Mouse (Mus musculus): ENCODE data around the gene Rundc1.
"Not testable (repeated sequence)": the region's sequence is repeated elsewhere in the genome, so short reads cannot be mapped to it uniquely, and the experiment has no call there.

Rundc1 gene

GRCm38 (mm10) chr11:101467477-101468262, 42.8 kb downstream of the Rundc1 start:
- DNase-seq: peak; percentile 82

GRCm38 (mm10) chr11:101468263-101468688, 43.4 kb downstream of the Rundc1 start:
- no peak for DNase-seq

- no peak for DNase-seq
These were observed 43.8 kb downstream of the Rundc1 start for GRCm38 (mm10) chr11:101468731-101469130.

GRCm38 (mm10) chr11:101469155-101469554, 44.3 kb downstream of the Rundc1 start:
- DNase-seq: no peak

- DNase-seq: no peak
These were observed 45.3 kb downstream of the Rundc1 start for GRCm38 (mm10) chr11:101470206-101470605.

- DNase-seq: no peak
These were observed 47.0 kb downstream of the Rundc1 start for GRCm38 (mm10) chr11:101471926-101472325.

GRCm38 (mm10) chr11:101472336-101472735, 47.5 kb downstream of the Rundc1 start:
- DNase-seq: no peak

- not testable (repeated sequence) for DNase-seq
These were observed 48.8 kb downstream of the Rundc1 start for GRCm38 (mm10) chr11:101473686-101474085.

GRCm38 (mm10) chr11:101474298-101474697, 49.4 kb downstream of the Rundc1 start:
- DNase-seq: no peak

GRCm38 (mm10) chr11:101476361-101476760, 51.5 kb downstream of the Rundc1 start:
- DNase-seq: not testable (repeated sequence)

- DNase-seq: no peak
These were observed 52.3 kb downstream of the Rundc1 start for GRCm38 (mm10) chr11:101477194-101477551.

GRCm38 (mm10) chr11:101477552-101478211, 52.8 kb downstream of the Rundc1 start:
- DNase-seq: no peak

- DNase-seq: no peak
These were observed 54.3 kb downstream of the Rundc1 start for GRCm38 (mm10) chr11:101479171-101479635.

- no peak for DNase-seq
These were observed 56.0 kb downstream of the Rundc1 start for GRCm38 (mm10) chr11:101480912-101481311.

GRCm38 (mm10) chr11:101483804-101484203, 58.9 kb downstream of the Rundc1 start:
- no peak for DNase-seq

- DNase-seq: no peak
These were observed 59.4 kb downstream of the Rundc1 start for GRCm38 (mm10) chr11:101484245-101484644.

- DNase-seq: no peak
These were observed 59.9 kb downstream of the Rundc1 start for GRCm38 (mm10) chr11:101484814-101485213.

Data from thymus, postnatal 14 days (tissue).